Mouse (Mus musculus) natural killer cell, adult 2 months (primary cell): ENCODE measurements around the gene 1700125H20Rik.
A peak's percentile ranks its signal among the peaks of the same experiment; 100 is the strongest.
"Not testable (repeated sequence)": the region's sequence is repeated elsewhere in the genome, so short reads cannot be mapped to it uniquely, and the experiment has no call there.

Experiments
- DNase-seq, 2 experiments: peaks; one replicate each; pipeline ENCODE4 v3.0.0; 2022; ENCODE audit warnings: low spot score in 2 of 2

The 1700125H20Rik gene

GRCm38 (mm10) chr11:85170058-85170740 lies at the start of gene 1700125H20Rik:
TSS of gene 1700125H20Rik (plus strand) at chr11:85170404.
- DNase-seq, result peak; percentile 72 to 80

DNA sequence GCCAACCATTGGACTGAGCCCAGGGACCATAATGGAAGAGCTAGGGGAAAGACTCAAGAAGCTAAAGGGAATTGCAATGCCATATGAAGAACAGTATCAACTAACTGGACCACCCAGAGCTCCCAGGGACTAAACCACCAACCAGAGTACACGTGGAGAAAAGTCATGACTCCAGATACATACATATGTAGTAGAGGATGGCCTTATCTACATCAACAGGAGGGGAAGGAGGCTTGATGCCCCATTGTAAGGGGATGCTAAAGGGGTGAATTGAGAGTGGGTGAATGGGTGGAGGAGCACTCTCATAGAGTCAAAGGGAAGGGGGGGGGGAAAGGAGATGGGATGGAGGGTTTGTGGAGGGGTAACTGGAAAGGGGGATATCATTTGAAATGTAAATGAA lies 48.1 kb upstream of the 1700125H20Rik start:
- no peak for DNase-seq

DNA sequence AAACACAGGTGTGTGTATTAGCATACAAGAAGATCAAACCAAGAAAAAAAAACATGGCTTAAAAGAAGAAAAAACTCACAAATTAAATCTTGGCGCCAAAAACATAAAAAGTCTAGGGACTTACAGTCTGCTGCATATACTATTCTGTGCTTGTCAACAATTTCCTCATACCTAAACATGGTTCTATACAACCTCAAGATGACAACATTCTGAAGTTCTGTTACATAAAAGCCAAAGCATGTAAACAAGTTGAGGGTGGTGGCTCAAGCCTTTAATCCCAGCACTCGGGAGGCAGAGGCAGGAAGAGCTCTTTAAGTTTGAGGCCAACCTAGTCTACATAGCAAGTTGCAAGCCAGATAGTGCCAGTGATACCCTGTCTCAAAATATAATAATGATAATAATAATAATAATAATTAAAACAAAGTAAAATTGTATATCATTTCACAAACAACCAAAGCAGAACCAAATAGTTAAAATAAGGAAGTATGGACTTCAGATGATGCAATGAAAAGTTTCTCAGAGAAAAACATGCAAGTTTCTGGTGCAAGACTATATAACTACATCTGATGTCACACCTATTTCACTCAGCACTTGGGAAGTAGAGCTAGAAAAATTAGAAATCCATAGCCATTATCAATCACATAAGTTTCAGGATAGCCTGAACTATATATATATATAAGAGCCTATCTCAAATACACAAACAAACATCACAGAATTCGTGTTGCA lies 46.8 kb upstream of the 1700125H20Rik start:
- no peak for DNase-seq

- peak; percentile 9 to 31 for DNase-seq
Measured at GRCm38 (mm10) chr11:85126257-85127102, 43.7 kb upstream of the 1700125H20Rik start.

- no peak for DNase-seq
Measured at GRCm38 (mm10) chr11:85128883-85129282, 41.3 kb upstream of the 1700125H20Rik start.

GRCm38 (mm10) chr11:85131542-85131941 lies 38.7 kb upstream of the 1700125H20Rik start:
- no peak for DNase-seq

GRCm38 (mm10) chr11:85138776-85139474 lies 31.3 kb upstream of the 1700125H20Rik start:
- no peak for DNase-seq

- DNase-seq, result peak; percentile 91 to 94
Measured at GRCm38 (mm10) chr11:85139581-85140540, 30.3 kb upstream of the 1700125H20Rik start, which contains the start of gene Usp32. TSS of gene Usp32 (minus strand) at chr11:85140161.

- DNase-seq, result no peak
Measured at GRCm38 (mm10) chr11:85152256-85152930, 17.8 kb upstream of the 1700125H20Rik start.

GRCm38 (mm10) chr11:85157301-85157700 lies 12.9 kb upstream of the 1700125H20Rik start:
- DNase-seq, result no peak

DNA sequence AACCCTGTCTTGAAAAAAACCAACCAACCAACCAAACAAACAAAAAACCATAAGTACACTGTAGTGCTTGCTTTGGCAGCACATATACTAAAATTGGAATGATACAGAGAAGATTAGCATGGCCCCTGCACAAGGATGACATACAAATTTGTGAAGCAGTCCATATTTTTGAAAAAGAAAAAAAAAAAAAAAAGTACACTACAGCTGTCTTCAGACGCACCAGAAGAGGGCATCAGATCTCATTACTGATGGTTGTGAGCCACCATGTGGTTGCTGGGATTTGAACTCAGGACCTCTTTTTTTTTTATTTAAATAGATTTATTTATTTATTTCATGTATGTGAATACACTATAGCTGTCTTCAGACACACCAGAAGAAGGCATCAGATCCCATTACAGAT lies 7.2 kb upstream of the 1700125H20Rik start:
- not testable (repeated sequence) for DNase-seq

GRCm38 (mm10) chr11:85164371-85164770 lies 5.8 kb upstream of the 1700125H20Rik start:
- no peak for DNase-seq

GRCm38 (mm10) chr11:85167503-85167902 lies 2.7 kb upstream of the 1700125H20Rik start:
- no peak for DNase-seq

DNA sequence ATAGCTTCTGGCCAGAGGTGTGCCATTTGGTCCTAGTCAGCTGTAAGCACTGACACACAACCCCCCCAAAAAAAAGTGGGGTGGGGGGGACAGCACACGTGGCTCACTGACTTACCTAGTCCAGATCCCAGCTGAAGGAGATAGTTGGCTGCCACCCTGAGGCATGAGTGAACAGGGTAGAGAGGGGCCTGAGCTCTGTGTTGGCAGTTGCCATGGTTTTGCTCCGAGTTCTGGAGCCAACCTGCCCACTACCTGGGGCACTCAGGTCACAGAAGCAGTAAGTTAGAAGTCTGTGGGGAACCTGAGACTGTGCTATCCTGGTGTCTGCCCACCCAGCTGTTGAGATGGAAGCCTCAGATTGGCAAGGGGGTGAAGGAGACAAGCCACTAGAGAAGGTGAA lies 629 bp downstream of the 1700125H20Rik start:
- DNase-seq, result no peak

GRCm38 (mm10) chr11:85175941-85176340 lies 5.7 kb downstream of the 1700125H20Rik start:
- no peak for DNase-seq

GRCm38 (mm10) chr11:85177761-85178160 lies 7.6 kb downstream of the 1700125H20Rik start:
- DNase-seq, result no peak

DNA sequence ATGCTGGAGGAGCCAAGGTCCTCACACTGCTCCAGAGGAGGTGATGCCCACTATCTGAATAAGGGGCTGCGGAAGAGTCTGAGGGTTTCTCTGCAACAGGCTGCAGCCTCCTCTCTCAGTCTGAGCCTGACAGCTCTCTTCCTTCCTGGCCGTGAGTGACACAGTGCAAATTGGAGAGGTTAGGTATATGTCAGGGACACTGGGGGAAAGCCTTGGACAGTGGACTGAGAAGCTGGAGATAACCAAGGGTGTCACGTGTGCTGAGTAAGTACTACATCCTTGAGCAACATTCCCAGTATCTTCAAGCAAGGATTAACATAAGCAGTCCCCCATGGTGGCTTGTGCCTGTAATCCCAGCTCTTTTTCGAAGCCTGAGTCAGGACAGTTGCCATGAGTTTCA lies 8.2 kb downstream of the 1700125H20Rik start:
- no peak for DNase-seq

GRCm38 (mm10) chr11:85182617-85183283 lies 12.5 kb downstream of the 1700125H20Rik start:
- peak; percentile 23 to 56 for DNase-seq

DNA sequence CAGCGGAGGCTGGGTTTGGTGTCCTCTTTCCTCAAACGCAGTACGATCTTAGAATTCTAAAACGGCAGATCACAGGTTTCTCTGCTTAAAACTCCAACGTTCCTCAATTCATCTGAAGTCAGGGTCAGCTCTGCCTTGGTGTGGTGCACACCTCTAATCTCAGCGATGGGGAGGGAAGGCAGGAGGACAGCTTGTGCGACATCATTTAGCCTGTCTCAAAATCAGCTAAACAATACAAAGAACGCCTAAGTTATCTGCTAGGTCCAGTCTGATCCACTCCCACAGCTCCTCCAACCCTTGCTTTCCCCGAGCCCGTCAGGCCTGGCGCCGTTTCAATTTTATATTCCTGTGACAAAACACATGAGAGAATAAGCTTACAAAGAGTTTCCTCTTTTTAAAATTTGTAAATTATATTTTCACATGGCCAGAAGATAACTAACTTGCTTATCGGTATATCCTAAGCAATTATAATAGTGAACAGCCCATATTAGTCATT lies 13.1 kb downstream of the 1700125H20Rik start:
- DNase-seq, result no peak
